Mouse (Mus musculus): Measurements from ENCODE around the gene Muc1.
A peak's percentile ranks its signal among the peaks of the same experiment; 100 is the strongest.

Muc1 gene

GRCm38 (mm10) chr3:89228836-89229235 lies at the start of gene Muc1:
Gene Muc1, plus strand, starts transcription at chr3:89229057.
- no peak for DNase-seq (ENCODE audit: low spot score)

GRCm38 (mm10) chr3:89181749-89182500 lies 46.9 kb upstream of the Muc1 start:
- no peak for DNase-seq (ENCODE audit: low spot score)

- DNase-seq (ENCODE audit: low spot score): peak; percentile 29
Measured at GRCm38 (mm10) chr3:89182531-89183057, 46.3 kb upstream of the Muc1 start.

- peak; percentile 89 for DNase-seq (ENCODE audit: low spot score)
Measured at GRCm38 (mm10) chr3:89183058-89183958, 45.5 kb upstream of the Muc1 start, which contains the start of gene Fam189b. Gene Fam189b, plus strand, starts transcription at chr3:89183143.

GRCm38 (mm10) chr3:89183959-89184315 lies 44.9 kb upstream of the Muc1 start:
- no peak for DNase-seq (ENCODE audit: low spot score)

GRCm38 (mm10) chr3:89187197-89187596 lies 41.7 kb upstream of the Muc1 start:
- DNase-seq (ENCODE audit: low spot score): no peak

GRCm38 (mm10) chr3:89187690-89188477 lies 41.0 kb upstream of the Muc1 start:
- no peak for DNase-seq (ENCODE audit: low spot score)

GRCm38 (mm10) chr3:89188478-89188875 lies 40.4 kb upstream of the Muc1 start:
- no peak for DNase-seq (ENCODE audit: low spot score)

GRCm38 (mm10) chr3:89190436-89190835 lies 38.4 kb upstream of the Muc1 start:
- DNase-seq (ENCODE audit: low spot score): no peak

- no peak for DNase-seq (ENCODE audit: low spot score)
Measured at GRCm38 (mm10) chr3:89193351-89193750, 35.5 kb upstream of the Muc1 start.

GRCm38 (mm10) chr3:89193853-89194252 lies 35.0 kb upstream of the Muc1 start:
- DNase-seq (ENCODE audit: low spot score): peak; percentile 57

- peak; percentile 95 for DNase-seq (ENCODE audit: low spot score)
Measured at GRCm38 (mm10) chr3:89195979-89196877, 32.6 kb upstream of the Muc1 start.

- DNase-seq (ENCODE audit: low spot score): no peak
Measured at GRCm38 (mm10) chr3:89199839-89200238, 29.0 kb upstream of the Muc1 start.

- peak; percentile 95 for DNase-seq (ENCODE audit: low spot score)
Measured at GRCm38 (mm10) chr3:89202253-89203141, 26.4 kb upstream of the Muc1 start, which contains the start of gene Gba. Gene Gba, plus strand, starts transcription at chr3:89202928.

- DNase-seq (ENCODE audit: low spot score): no peak
Measured at GRCm38 (mm10) chr3:89203142-89203514, 25.7 kb upstream of the Muc1 start.

GRCm38 (mm10) chr3:89206079-89206478 lies 22.8 kb upstream of the Muc1 start:
- no peak for DNase-seq (ENCODE audit: low spot score)

GRCm38 (mm10) chr3:89206695-89207094 lies 22.2 kb upstream of the Muc1 start:
- peak; percentile 56 for DNase-seq (ENCODE audit: low spot score)

GRCm38 (mm10) chr3:89208075-89208657 lies 20.7 kb upstream of the Muc1 start:
- DNase-seq (ENCODE audit: low spot score): no peak

- no peak for DNase-seq (ENCODE audit: low spot score)
Measured at GRCm38 (mm10) chr3:89208736-89209135, 20.1 kb upstream of the Muc1 start.

All from MN1 (cell line).